Mouse (Mus musculus) thymus, postnatal 25 days (tissue): ENCODE data around the gene Zfp988.
"Not testable (repeated sequence)": the region's sequence is repeated elsewhere in the genome, so short reads cannot be mapped to it uniquely, and the experiment has no call there.

Experiments used
- DNase-seq: peaks from one replicate; pipeline ENCODE4 v3.0.0; 2022

Zfp988 gene

DNA sequence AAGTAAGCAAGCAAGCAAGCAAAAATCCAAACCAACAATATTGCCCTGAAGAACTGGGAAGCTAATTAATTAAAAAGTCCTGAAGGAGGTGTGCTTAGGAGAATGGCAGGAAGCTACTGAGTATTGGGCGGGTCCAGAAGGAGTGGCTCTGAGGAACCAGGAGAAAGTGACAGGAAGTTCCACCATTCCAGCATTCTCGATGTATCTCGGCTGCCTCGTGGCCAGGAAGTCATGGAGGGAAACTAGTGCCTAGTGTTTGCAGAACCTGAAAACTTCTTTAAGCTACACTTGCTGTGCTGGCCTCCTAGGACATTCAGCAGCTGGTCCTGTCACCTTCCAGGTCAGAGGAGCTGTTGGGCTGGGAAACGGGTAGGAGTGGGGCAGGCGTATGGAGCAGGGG is at the start of gene Zfp988:
Gene Zfp988 (plus strand): TSS at position 239 of the 400 bp plus-strand sequence.
- not testable (repeated sequence) for DNase-seq

DNA sequence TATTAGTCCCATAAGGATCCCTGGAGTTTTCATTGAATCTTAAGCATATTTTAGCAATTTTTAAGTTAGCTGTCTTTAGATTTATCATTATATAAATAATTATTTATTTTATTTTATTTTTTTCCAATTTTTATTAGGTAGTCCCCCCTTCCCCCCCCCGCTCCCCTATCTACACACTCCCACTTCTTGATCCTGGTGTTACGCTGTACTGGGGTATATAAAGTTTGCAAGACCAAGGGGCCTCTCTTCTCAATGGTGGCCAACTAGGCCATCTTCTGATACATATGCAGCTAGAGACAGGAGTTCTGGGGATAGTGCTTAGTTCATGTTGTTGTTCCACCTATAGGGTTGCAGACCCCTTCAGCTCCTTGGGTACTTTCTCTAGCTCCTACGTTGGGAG is 42.8 kb upstream of the Zfp988 start:
- DNase-seq = not testable (repeated sequence)

DNA sequence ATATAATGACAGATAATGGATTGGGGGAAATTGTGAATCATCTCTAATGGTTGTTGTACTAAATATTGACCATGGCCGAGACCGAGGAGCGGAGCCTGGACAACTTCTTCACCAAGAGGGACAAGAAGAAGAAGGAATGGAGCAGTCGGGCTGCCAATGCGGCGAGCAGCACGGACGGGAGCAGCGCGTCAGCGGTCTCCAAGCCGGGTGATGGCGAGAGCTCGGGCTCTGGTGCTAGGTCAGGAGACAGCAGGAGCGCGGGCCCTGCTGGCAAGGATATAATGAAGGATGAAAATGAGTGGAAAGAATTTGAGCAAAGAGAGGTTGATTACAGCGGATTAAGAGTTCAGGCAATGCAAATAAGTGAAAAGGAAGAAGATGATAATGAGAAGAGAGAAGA is 38.2 kb upstream of the Zfp988 start:
- not testable (repeated sequence) for DNase-seq

DNA sequence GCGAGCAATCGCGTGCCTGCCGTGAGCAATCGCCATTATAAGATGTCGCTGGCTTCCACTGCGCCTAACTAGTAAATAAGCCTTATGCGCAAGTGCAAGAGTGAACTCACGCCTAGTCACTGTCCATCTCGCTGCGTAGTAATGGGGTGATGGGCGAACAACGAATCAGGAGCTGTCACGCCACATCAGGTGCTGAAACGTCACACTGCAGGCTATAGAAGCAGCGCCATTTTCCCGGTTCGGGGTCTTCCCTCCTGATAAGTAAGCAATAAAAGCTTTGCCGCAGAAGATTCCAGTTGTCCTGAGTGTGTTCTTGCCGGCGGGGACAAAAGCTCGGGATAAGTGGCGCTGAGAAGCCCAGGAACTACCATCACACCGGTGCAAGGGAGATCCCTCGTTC is 36.7 kb upstream of the Zfp988 start:
- not testable (repeated sequence) for DNase-seq

DNA sequence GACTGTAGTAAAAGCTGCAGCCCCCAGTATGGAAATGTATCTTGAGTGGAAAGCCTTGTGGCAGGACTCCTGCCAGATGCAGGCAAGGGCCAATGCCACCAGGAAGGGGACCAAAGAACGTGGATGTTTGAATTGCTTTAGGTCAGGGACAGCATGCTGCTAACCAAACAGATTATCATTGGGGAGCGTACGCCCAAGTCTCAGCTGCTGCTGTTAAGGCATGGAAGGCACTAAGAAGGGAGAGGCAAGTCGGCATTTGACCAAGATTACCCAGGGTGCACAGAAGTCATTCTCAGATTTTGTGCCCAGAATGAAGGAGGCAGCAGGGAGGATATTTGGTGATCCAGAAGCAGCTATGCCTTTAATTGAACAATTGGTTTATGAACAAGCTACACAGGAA is 35.4 kb upstream of the Zfp988 start:
- not testable (repeated sequence) for DNase-seq

DNA sequence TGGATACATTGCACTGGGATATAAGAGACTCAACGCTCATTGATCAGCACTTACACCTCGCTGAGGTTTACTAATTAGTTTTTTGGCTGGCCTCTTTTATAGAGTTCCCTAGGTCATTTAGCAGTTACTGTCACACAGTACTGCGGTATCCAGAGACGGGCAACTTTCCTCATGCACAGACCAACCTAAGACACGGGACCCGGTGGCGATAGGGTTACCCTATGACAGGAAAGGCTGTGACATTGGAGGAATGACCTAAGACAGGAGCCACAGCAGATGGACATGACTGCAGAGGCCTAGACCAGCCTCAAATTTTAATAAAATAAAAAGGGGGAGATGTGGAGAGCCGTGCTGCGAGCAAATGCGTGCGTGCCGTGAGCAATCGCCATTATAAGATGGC is 33.9 kb upstream of the Zfp988 start:
- not testable (repeated sequence) for DNase-seq

DNA sequence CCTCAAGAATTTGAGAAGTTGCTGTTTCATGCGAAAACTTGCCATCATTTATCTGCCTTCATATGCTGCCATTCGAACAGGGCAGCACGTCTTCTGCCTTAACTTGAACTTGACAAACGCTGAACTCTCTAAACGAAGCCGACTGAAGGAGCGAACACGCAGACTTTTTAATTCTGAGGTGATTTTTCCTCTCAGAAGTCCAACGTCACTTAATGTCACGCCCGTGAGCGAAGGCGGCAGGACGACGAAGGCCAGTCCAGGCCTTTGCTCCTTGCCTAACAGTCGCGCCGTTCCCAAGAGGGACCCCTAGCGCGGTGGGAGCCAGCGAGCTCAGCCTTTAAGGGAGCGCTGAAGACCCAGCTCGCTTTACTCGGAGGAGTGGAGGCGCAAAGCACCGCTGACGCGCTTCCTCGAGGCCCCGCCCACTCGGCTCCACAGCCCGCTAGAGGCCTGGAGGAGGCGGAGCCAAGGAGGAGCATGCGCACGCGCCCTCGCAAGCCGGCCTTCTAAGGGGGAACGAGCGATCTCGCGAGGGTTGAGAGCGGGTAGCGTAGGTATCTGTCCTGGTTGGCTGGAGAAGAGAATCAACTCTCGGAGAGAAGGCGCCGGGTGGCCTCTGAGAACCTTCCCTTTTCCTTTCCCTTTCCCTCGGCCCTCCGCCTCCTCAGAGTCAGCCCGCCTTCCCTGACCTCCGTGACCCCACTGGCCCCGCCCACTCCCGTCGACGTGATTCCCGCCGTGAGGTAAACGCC is 30.3 kb upstream of the Zfp988 start:
- DNase-seq = not testable (repeated sequence)

DNA sequence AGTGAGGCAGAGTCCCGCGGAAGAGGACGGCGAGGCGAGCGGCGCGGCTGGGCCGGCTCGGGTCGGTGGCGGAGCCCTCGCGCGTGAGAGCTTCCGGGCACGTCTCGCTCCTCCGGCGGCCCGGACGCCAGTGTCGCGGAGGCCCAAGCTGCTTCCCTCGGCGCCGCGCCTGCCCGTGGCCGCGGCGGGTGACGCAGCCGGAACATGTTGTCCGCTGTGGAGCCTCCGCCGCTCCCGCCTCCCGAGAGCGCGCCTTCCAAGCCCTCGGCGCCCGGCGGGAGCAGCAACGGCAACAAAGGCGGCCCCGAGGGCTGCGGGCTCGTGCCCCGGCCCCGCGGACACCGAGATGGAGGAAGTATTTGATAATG is 29.7 kb upstream of the Zfp988 start:
- DNase-seq = not testable (repeated sequence)

DNA sequence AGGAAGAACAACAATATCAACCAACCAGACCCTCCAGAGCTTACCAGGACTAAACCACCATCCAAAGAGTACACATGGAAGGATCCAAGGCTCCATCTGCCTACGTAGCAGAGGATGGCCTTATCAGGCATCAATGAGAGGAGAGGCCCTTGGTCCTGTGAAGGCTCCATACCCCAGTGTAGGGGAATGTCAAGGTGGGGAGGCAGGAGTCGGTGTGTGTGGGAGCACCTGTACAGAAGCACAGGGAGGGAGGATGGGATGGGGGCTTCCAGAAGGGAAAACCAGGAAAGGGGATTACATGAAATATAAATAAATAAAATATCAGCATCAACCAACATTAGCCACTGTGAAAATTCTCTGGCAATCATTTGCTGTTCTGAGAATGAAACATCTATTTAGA is 25.1 kb upstream of the Zfp988 start:
- not testable (repeated sequence) for DNase-seq

DNA sequence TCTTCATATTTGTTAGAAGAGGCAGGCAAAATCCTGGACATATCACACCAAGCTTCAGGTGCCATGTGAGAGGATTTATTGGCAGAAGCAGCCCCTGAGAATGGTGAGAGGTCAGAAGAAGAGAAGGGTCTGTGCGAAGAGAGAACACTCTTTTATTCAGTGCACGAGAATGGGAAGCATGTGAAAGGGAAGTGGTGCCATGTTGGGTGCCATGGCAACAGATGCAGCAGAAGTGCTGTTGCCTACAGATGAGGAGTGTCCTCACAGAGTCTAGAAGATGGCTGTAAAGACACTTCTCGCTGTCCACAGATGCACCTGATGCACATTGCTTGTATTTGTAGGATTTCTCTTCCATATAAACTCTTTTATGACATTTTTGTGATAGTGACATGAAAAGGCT is 6.9 kb upstream of the Zfp988 start:
- not testable (repeated sequence) for DNase-seq

DNA sequence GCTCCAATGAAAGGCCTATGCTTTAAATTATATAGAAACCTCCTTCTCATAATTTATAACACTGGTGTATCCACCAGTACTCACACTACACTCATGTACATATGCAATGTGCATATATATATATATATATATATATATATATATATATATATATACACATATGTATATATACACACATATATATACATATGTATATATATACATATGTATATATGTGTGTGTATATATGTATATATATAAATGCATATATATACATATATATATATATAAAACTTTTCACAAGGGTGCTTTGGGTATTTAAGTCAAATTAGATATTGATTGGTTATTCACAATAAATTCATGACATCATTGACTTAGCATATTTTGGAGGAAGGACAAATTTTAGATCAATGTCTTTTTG is 3.1 kb upstream of the Zfp988 start:
- not testable (repeated sequence) for DNase-seq

DNA sequence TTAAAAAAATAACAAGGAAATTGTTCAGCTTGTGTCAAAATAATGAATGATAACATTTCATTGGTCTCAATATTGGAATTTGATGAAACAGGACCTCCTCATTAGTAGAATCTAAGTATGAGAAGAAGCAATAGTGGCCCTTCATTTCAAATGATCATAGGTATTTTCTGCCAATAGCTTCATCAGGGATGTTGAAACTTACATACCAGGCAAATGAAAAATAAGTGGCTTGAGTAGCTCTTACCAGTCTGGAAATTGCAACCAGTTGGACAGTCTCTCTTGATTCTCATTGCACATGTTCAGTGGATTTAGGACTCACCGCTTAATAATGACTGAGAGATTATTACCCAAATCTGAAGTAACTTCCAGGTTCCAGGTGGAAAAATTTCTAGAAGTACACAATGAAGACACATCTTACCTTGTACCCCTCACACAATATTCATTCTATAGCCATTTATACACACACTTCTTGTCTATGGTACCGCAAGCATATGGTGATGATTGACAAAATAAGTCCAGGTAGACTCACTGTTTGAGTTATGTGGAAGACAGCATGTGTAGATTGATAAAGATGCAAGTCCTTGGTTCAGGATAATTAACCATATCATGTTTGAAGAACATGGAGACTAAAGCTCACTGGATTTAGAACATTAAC is 29.7 kb downstream of the Zfp988 start:
- not testable (repeated sequence) for DNase-seq

DNA sequence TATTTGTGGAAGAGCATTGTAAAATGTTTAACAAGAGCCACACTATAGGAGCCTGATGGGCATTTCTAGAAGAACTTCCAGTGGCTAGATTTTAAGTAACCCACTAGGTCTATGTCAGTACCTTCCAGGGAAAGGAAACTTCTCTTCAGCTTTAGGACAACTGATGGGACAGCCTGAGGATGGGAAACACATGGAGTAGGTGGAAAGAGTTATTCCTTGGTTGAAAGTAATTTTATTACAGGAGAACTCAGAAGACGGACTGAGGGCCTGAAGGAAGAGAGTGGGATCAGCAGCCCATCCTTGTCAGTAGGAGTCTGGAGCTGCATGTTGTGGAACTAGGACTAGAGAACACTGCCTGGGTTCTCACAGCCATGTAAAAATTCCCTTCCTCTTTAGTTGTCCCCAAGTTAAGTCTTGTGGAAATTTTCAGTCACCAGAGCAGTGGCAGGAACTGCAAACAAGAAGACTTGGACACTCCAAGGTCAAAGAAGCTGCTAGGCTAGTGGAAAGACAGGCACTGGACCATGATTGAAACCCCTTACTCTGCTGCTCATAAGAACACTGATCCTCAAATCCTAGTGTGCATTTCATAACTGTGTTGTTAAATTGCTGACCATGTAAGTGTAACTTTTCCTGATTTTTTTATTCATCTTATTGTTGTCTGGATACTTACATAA is 30.4 kb downstream of the Zfp988 start:
- DNase-seq = not testable (repeated sequence)

DNA sequence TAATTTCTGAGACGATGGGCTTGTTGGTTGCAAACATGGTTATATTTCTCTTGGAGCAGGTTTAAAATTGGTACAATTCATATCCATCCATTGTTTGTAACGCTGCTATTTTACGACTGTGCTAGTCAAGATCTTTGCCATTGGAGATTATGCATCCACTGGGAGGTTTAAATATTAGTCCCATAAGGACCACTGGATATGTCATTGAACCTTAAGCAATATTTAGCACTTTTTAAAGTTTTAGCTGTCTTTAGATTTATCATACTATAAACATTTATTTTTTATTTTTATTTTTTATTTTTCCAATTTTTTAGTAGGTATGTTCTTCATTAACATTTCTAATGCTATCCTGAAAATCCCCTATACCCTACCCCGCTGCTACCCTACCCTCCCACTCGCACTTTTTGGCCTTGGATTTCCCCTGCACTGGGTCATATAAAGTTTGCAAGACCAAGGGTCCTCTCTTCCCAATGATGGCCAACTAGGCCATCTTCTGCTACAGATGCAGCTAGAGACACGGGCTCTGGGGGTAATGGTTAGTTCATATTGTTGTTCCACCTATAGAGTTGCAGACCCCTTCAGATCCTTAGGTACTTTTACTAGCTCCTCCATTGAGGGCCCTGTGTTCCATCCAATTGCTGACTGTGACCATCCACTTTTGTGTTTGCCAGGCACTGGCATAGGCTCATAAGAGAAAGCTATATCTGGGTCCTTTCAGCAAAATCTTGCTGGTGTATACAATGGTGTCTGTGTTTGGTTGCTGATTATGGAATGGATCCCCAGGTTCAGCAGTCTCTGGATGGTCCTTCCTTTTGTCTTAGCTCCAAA is 31.1 kb downstream of the Zfp988 start:
- not testable (repeated sequence) for DNase-seq

DNA sequence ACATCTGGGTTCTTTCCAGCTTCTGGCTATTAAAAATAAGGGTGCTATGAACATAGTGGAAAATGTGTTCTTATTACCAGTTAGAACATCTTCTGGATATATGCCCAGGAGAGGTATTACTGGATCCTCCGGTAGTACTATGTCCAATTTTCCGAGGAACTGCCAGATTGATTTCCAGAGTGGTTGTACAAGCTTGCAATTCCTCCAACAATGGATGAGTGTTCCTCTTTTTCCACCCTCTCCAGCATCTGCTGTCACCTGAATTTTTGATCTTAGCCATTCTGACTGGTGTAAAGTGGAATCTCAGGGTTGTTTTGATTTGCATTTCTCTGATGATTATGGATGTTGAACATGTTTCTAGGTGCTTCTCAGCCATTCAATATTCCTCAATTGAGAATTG is 32.0 kb downstream of the Zfp988 start:
- DNase-seq = not testable (repeated sequence)

DNA sequence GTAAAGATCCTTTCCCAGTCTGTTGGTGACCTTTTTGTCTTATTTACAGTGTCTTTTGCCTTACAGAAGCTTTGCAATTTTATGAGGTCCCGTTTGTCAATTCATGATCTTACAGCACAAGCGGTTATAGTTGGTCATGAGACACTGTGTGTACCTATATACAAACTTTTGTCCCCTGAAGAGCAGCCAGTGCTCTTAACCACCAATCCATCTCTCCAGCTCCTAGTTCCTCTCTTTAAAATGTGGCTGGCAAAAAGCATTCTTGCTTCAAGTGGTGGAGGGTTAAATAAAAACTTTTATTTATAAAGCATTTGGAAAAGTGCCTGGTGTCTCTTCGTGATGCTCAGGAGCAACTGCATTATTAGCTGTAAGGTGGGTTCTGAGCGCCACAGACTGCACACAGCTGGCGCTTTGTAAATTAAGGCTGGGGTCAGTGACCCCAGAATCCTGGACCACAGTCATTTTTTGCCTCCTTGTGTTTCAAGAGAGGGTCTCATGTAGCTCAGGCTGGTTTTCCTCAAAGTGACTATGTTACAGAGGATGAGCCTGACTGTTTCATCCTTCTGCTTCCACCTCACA is 32.6 kb downstream of the Zfp988 start:
- DNase-seq = no peak

DNA sequence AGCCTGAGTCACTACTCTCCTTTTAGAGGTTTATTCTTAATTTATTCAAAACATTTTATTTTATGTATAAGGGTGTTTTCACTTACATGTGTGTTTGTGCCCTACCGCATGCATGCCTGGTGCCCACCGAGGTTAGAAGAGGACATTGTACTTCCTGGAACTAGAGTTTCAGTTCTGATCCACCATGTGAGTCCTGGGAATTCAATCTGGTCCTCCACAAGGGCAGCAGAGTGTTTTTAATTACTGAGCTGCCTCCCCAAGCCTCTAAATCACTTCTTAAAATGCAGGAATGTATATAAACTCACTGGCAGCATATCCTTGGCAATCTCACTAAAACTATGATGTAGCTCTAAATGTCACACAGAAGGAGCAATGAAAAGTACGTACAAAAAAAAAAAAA is 33.2 kb downstream of the Zfp988 start:
- DNase-seq = not testable (repeated sequence)

DNA sequence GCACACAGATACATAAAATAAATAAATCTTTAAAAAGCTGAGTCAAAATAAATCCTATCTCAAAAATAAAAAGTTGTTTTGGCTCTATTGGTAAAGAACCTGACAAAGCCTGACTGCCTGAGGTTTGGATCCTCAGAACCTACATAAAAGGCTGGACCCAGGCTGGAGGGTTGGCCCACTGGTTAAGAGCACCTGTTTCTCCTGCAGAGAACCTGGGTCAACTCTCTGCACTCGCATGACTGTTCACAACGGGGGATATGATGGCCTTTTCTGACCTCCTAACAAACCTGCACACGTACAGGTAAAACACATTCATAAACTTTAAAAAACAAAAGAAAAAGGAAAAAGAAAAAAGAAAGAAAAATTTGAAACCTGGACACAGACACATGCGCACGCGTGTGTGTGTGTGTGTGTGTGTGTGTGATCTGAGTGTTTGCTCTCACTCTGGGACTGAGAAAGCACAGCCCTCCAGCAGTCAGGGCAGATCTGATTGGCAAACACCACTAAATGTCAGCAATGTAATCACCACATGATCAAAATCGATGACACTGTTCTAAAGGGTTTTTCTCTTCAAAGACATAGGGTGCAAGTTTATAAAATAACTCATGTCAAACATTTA is 34.2 kb downstream of the Zfp988 start:
- not testable (repeated sequence) for DNase-seq

DNA sequence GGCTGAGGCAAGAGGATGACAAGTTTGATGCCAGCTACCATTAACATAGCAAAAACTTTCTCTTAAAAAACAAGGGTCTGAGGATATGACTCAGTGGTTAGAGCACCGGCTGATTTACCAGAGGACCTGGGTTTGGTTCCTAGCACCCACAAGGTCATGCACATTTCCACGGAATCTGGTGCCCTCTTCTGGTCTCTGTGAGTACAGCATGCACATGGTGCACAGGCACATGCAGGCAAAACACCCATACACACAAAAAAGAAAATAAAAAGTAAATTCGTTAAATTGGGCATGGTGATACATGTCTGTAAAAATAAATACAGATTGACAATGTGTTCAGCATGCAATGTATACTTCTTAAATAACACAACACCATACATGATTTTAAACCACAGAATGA is 34.8 kb downstream of the Zfp988 start:
- not testable (repeated sequence) for DNase-seq

DNA sequence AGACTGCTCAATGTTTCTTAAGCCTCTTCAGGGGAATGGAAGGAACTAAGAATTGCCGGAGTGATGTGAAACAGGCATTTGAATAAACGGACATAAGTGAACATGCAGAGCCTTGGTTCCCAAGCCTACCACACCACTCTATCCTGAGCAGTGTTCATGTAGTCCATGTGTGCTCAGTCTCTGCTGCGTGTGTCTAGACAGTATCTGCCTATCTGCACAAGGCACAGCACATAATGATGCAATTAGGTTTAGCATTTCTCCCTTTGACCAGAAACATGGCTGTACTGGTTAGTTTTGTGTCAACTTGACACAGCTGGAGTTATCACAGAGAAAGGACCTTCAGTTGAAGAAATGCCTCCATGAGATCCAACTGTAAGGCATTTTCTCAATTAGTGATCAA is 35.4 kb downstream of the Zfp988 start:
- DNase-seq = not testable (repeated sequence)

DNA sequence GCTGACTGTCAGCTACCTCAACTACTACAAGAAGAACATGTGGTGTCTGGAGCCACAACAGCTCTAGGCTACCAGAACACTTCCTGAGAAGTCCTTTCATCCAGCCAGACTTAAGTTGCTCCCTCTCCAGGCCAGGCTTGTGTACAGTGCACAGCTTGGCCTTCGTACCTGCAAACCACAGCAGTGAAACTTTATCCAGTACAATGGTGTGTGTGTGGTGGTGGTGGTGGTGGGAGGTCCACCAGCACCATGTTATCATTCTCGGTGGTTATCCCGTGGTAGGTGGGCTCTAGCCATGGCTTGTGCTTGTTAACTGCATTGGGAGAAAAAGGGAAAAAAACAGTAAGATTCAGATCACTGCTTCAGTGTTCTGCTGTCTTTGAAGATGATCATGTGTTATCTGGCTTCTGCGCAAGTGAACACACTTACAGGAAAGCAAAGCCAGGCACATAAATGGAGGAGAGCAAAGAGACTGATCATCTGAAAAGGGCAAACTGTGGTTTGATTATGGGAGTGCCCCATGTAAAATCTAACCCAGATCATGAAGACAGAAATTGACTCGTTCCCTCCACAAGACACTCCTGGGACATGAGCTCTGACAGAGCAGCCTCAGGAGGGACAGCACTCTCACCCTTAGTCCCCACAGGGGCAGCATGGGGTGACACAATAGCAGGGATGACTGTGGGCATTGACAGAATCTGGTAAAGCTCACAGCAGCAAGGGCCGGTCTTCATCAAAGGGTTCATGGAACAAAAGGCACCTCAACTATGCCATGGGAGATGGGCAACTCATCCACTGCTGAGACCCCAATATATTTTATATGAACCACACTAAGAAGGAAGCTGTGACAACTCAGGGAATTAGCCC is 37.8 kb downstream of the Zfp988 start:
- DNase-seq = not testable (repeated sequence)
